27 mouse cellular contexts compared by ENCODE assay signal in genomic region chr1:135814531-135814930, GRCm38 (mm10). TPM values are rescaled to one million over a fixed set of nuclear protein-coding genes. Genes with fewer than 3 reads are reported as not detected.
DNase-seq lines count a peak whose midpoint lies in the region; ATAC-seq and TF ChIP-seq lines count a peak whose summit lies in the region.
"Had no signal": no experiment of that assay in that cellular context is flagged by ENCODE, and none has a peak within 500 bp of the region (broad histone marks: within the 10 kb centered on the region; RNA-seq: fewer than 3 reads in every experiment).

No protein-coding gene starts in this region.

- ATAC-seq in intestine, embryonic 16.5 days = no peak
- ATAC-seq in intestine, embryonic 15.5 days = no peak
- ATAC-seq in intestine, postnatal 0 days = no peak
- ATAC-seq: forebrain, embryonic 16.5 days; inflammation-experienced regulatory T-cells, adult 6 months; midbrain, embryonic 16.5 days had no signal

- no peak for TF ChIP-seq POLR2A in thymus, adult 2 months (IDR thresholded peaks at IDR 0.05; ENCODE audit: control insufficient read depth, extremely low read depth, insufficient read depth, low read length, poor library complexity)

- peaks cover 36% of the 10 kb centered on the region for H3K4me1 ChIP-seq in intestine, embryonic 16.5 days (ENCODE audit: control insufficient read depth, insufficient read depth, low read length)
- peaks cover 20% of the 10 kb centered on the region for H3K4me1 ChIP-seq in intestine, embryonic 15.5 days (replicated peaks)
- H3K4me1 ChIP-seq in thymus, adult 2 months (replicated peaks; ENCODE audit: control insufficient read depth, insufficient read depth, low read length) = peaks cover 58% of the 10 kb centered on the region
- H3K4me1 ChIP-seq in intestine, postnatal 0 days (replicated peaks; ENCODE audit: control insufficient read depth, insufficient read depth, low read length) = peaks cover 31% of the 10 kb centered on the region

- H3K36me3 ChIP-seq in intestine, embryonic 16.5 days (ENCODE audit: control insufficient read depth, insufficient read depth, low read length) = no peaks in the 10 kb centered on the region
- no peaks in the 10 kb centered on the region for H3K36me3 ChIP-seq in intestine, embryonic 15.5 days
- H3K36me3 ChIP-seq in thymus, adult 2 months (ENCODE audit: control insufficient read depth, insufficient read depth, low read length) = no peaks in the 10 kb centered on the region
- no peaks in the 10 kb centered on the region for H3K36me3 ChIP-seq in intestine, postnatal 0 days (ENCODE audit: control insufficient read depth, insufficient read depth)
- H3K36me3 ChIP-seq: G1E; hindbrain, embryonic 10.5 days; hindbrain, embryonic 15.5 days; limb, embryonic 13.5 days; lung, embryonic 15.5 days had no signal

- TF ChIP-seq CTCF in thymus, adult 2 months (IDR thresholded peaks at IDR 0.05; ENCODE audit: borderline replicate concordance, control insufficient read depth, extremely low read depth, insufficient read depth, low read length, poor library complexity) = no peak
- no peak for TF ChIP-seq CTCF in intestine, postnatal 0 days (IDR thresholded peaks at IDR 0.05; ENCODE audit: low read depth)

- WGBS in intestine, embryonic 16.5 days = 82% methylated on average over 5 of the region's 5 CpGs
- 84% methylated on average over 5 of the region's 5 CpGs for WGBS in intestine, embryonic 15.5 days
- 31% methylated on average over 5 of the region's 5 CpGs for WGBS in thymus, adult 2 months
- WGBS in intestine, postnatal 0 days = 58% methylated on average over 5 of the region's 5 CpGs

- peak overlapping the region; percentile 95 for H3K27ac ChIP-seq in intestine, embryonic 16.5 days (ENCODE audit: low read length)
- no peak overlapping the region for H3K27ac ChIP-seq in intestine, embryonic 15.5 days
- no peak overlapping the region for H3K27ac ChIP-seq in thymus, adult 2 months (ENCODE audit: control insufficient read depth, insufficient read depth, low read length)
- peak overlapping the region; percentile 89 for H3K27ac ChIP-seq in intestine, postnatal 0 days (ENCODE audit: low read depth, low read length)
- H3K27ac ChIP-seq: hindbrain, embryonic 10.5 days; hindbrain, embryonic 15.5 days; layer of hippocampus, adult 2 months; limb, embryonic 13.5 days; lung, embryonic 15.5 days had no signal

- H3K9ac ChIP-seq in intestine, embryonic 16.5 days (ENCODE audit: low read depth, low read length) = peak overlapping the region; percentile 34; the same call in 1 of the 2 replicates
- no peak overlapping the region for H3K9ac ChIP-seq in intestine, embryonic 15.5 days
- H3K9ac ChIP-seq in intestine, postnatal 0 days (ENCODE audit: low read depth, low read length) = 0 out of 2 replicates have a peak overlapping the region, but pooled peaks have one; percentile 3
- H3K9ac ChIP-seq: hindbrain, embryonic 15.5 days; limb, embryonic 13.5 days; lung, embryonic 15.5 days had no signal

- no peak overlapping the region for H3K4me2 ChIP-seq in intestine, embryonic 16.5 days (ENCODE audit: low read depth, low read length)
- no peak overlapping the region for H3K4me2 ChIP-seq in intestine, embryonic 15.5 days (replicated peaks)
- no peak overlapping the region for H3K4me2 ChIP-seq in intestine, postnatal 0 days (replicated peaks; ENCODE audit: low read depth)
- H3K4me2 ChIP-seq: hindbrain, embryonic 15.5 days; limb, embryonic 13.5 days; liver, embryonic 11.5 days; lung, embryonic 15.5 days; midbrain, embryonic 11.5 days had no signal

- DNase-seq in thymus, postnatal 0 days (ENCODE audit: low spot score) = peak; percentile 39
- DNase-seq in thymus, adult 2 months = no peak
- DNase-seq in kidney, postnatal 36 days = peak; percentile 21 to 46
- DNase-seq in lung, postnatal 36 days = no peak
- DNase-seq in c-Kit-positive CD71-positive TER-119-positive erythroid progenitor cells, embryonic 14.5 days (ENCODE audit: low spot score) = no peak
- DNase-seq: adrenal gland, postnatal 10 days; cerebellum, adult 11-12 months; cerebellum, adult 9-11 months; gastrocnemius, postnatal 10 days; heart, postnatal 14 days; right cerebral cortex, adult 18-20 months had no signal

- H3K27me3 ChIP-seq in intestine, embryonic 16.5 days (replicated peaks; ENCODE audit: control insufficient read depth, insufficient read depth, low read length) = peaks cover 3% of the 10 kb centered on the region; the same call in 1 of the 2 replicates
- H3K27me3 ChIP-seq in intestine, embryonic 15.5 days (replicated peaks) = peaks cover 5% of the 10 kb centered on the region; the same call in 1 of the 2 replicates
- peaks cover 9% of the 10 kb centered on the region for H3K27me3 ChIP-seq in thymus, adult 2 months (ENCODE audit: control insufficient read depth, insufficient read depth, low read length)
- no peaks in the 10 kb centered on the region for H3K27me3 ChIP-seq in intestine, postnatal 0 days (replicated peaks; ENCODE audit: control insufficient read depth, insufficient read depth, low read length)

- no peak overlapping the region for H3K4me3 ChIP-seq in intestine, embryonic 16.5 days (ENCODE audit: low read length)
- H3K4me3 ChIP-seq in intestine, embryonic 15.5 days (replicated peaks) = no peak overlapping the region
- no peak overlapping the region for H3K4me3 ChIP-seq in thymus, adult 2 months (ENCODE audit: control insufficient read depth, insufficient read depth, low read length)
- H3K4me3 ChIP-seq in intestine, postnatal 0 days (ENCODE audit: low read depth, low read length) = no peak overlapping the region
- H3K4me3 ChIP-seq: erythroblast, embryonic 14.5 days; hindbrain, embryonic 10.5 days; hindbrain, embryonic 15.5 days; layer of hippocampus, adult 2 months; limb, embryonic 13.5 days; lung, embryonic 15.5 days had no signal

- no peaks in the 10 kb centered on the region for H3K9me3 ChIP-seq in intestine, embryonic 16.5 days (ENCODE audit: control insufficient read depth, low read length)
- H3K9me3 ChIP-seq in intestine, embryonic 15.5 days = no peaks in the 10 kb centered on the region
- no peaks in the 10 kb centered on the region for H3K9me3 ChIP-seq in intestine, postnatal 0 days (ENCODE audit: control insufficient read depth)
- H3K9me3 ChIP-seq: G1E; hindbrain, embryonic 10.5 days; hindbrain, embryonic 15.5 days; limb, embryonic 13.5 days; lung, embryonic 15.5 days had no signal

RNA-seq across cellular contexts. Expression of gene Lad1, which starts 3.9 kb away (rescaled TPM):
- polyA plus RNA-seq in intestine, embryonic 16.5 days (2015; fragmentation: Nextera tagmentation; extraction: Ambion mirVana) = 260 and 283 TPM in 2 replicates
- 179 and 196 TPM in 2 replicates for polyA plus RNA-seq in intestine, embryonic 15.5 days (2015; fragmentation: Nextera tagmentation; extraction: Ambion mirVana)
- polyA plus RNA-seq in thymus, postnatal 0 days (2015; fragmentation: Nextera tagmentation; extraction: Ambion mirVana) = 12.1 and 12.5 TPM in 2 replicates
- polyA plus RNA-seq in thymus, adult 2 months (2012; rRNA removed) = 36.0 and 38.7 TPM in 2 replicates
- polyA plus RNA-seq in intestine, postnatal 0 days (2015; fragmentation: Nextera tagmentation; extraction: Ambion mirVana) = 208 and 224 TPM in 2 replicates
- polyA plus RNA-seq: erythroblast, embryonic 14.5 days; G1E had no signal

RNA-seq across cellular contexts. Expression of gene Tnnt2, which starts 21.6 kb away (rescaled TPM):
- polyA plus RNA-seq in intestine, embryonic 16.5 days (2015; fragmentation: Nextera tagmentation; extraction: Ambion mirVana) = 23.5 and 26.7 TPM in 2 replicates
- polyA plus RNA-seq in intestine, embryonic 15.5 days (2015; fragmentation: Nextera tagmentation; extraction: Ambion mirVana) = 16.4 and 17.4 TPM in 2 replicates
- polyA plus RNA-seq in thymus, postnatal 0 days (2015; fragmentation: Nextera tagmentation; extraction: Ambion mirVana) = 3.2 and 3.6 TPM in 2 replicates
- 6.7 and 90.4 TPM in 2 replicates for polyA plus RNA-seq in thymus, adult 2 months (2012; rRNA removed)
- polyA plus RNA-seq in intestine, postnatal 0 days (2015; fragmentation: Nextera tagmentation; extraction: Ambion mirVana) = 56.8 and 73.9 TPM in 2 replicates
- polyA plus RNA-seq: erythroblast, embryonic 14.5 days; forebrain, embryonic 11.5 days; G1E had no signal

RNA-seq across cellular contexts. Expression of gene Tnni1, which starts 35.3 kb away (rescaled TPM):
- polyA plus RNA-seq in intestine, embryonic 16.5 days (2015; fragmentation: Nextera tagmentation; extraction: Ambion mirVana) = 6.4 and 8.7 TPM in 2 replicates
- 5.4 and 8.3 TPM in 2 replicates for polyA plus RNA-seq in intestine, embryonic 15.5 days (2015; fragmentation: Nextera tagmentation; extraction: Ambion mirVana)
- polyA plus RNA-seq in thymus, postnatal 0 days (2015; fragmentation: Nextera tagmentation; extraction: Ambion mirVana) = 7.5 and 7.9 TPM in 2 replicates
- 2.1 and 2.2 TPM in 2 replicates for polyA plus RNA-seq in thymus, adult 2 months (2012; rRNA removed)
- polyA plus RNA-seq in intestine, postnatal 0 days (2015; fragmentation: Nextera tagmentation; extraction: Ambion mirVana) = 3.1 and 4.1 TPM in 2 replicates
- polyA plus RNA-seq: erythroblast, embryonic 14.5 days; forebrain, embryonic 16.5 days; inflammation-experienced regulatory T-cells, adult 6 months had no signal

RNA-seq across cellular contexts. Expression of gene Phlda3, which starts 48.6 kb away (rescaled TPM):
- polyA plus RNA-seq in intestine, embryonic 16.5 days (2015; fragmentation: Nextera tagmentation; extraction: Ambion mirVana) = 36.2 and 36.6 TPM in 2 replicates
- 44.5 and 44.6 TPM in 2 replicates for polyA plus RNA-seq in intestine, embryonic 15.5 days (2015; fragmentation: Nextera tagmentation; extraction: Ambion mirVana)
- 46.0 and 46.5 TPM in 2 replicates for polyA plus RNA-seq in thymus, postnatal 0 days (2015; fragmentation: Nextera tagmentation; extraction: Ambion mirVana)
- polyA plus RNA-seq in thymus, adult 2 months (2012; rRNA removed) = 62.1 and 67.6 TPM in 2 replicates
- polyA plus RNA-seq in intestine, postnatal 0 days (2015; fragmentation: Nextera tagmentation; extraction: Ambion mirVana) = 22.0 and 22.5 TPM in 2 replicates

Comparison
In these comparisons a context has a peak if more than half of its experiments do, and no peak if none do; other contexts are left out.
1. H3K27ac ChIP-seq: peak in intestine, embryonic 16.5 days (single experiment) and intestine, postnatal 0 days (single experiment); none in intestine, embryonic 15.5 days (single experiment) and thymus, adult 2 months (single experiment).
2. DNase-seq: peak in thymus, postnatal 0 days (single experiment) and kidney, postnatal 36 days (2 of 2); none in thymus, adult 2 months (single experiment), lung, postnatal 36 days (single experiment) and c-Kit-positive CD71-positive TER-119-positive erythroid progenitor cells, embryonic 14.5 days (single experiment).